Mouse (Mus musculus): ENCODE measurements at regions not wholly inside any gene's neighbourhood (a gene's known extent, or its start where the extent isn't known, plus 50 kb on each side); places are given as distances from the start of the nearest gene placed in this dataset.

- TF ChIP-seq CTCF (IDR thresholded peaks at IDR 0.05 in 2 of 3, conservative IDR thresholded peaks at IDR 0.05 in 1 of 3; ENCODE audit: control insufficient read depth in 1 of 3, insufficient read depth in 1 of 3, low read depth in 2 of 3, low read length in 3 of 3, poor library complexity in 1 of 3, severe bottlenecking in 1 of 3) (no peak), POLR2A (IDR thresholded peaks at IDR 0.05; ENCODE audit: control insufficient read depth in 1 of 2, insufficient read depth in 1 of 2, low read depth in 1 of 2, low read length in 2 of 2, poor library complexity in 1 of 2) (no peak), ZNF384 (IDR thresholded peaks at IDR 0.05; ENCODE audit: low read depth, low read length) (no peak), CHD1 (IDR thresholded peaks at IDR 0.05; ENCODE audit: low read depth, low read length) (no peak), POLR2AphosphoS2 (IDR thresholded peaks at IDR 0.05; ENCODE audit: low read length) (no peak), KAT2A (conservative IDR thresholded peaks at IDR 0.05; ENCODE audit: low read depth, low read length) (no peak), SMC3 (IDR thresholded peaks at IDR 0.05; ENCODE audit: low read depth, low read length) (no peak)
Measured at GRCm38 (mm10) chr7:136707200-136708003, 187.0 kb upstream of the Mgmt start.

All from MEL (cell line).